Comparison of ENCODE assay signal across 9 mouse cellular contexts in genomic region chr8:122194396-122194795, GRCm38 (mm10).
A peak's percentile ranks its signal among the peaks of the same experiment; 100 is the strongest.
DNase-seq lines count a peak whose midpoint lies in the region; ATAC-seq and TF ChIP-seq lines count a peak whose summit lies in the region.
"Had no signal": no experiment of that assay in that cellular context is flagged by ENCODE, and none has a peak within 500 bp of the region (broad histone marks: within the 10 kb centered on the region; RNA-seq: fewer than 3 reads in every experiment).

No protein-coding gene starts in this region.

- H3K4me3 ChIP-seq in forebrain, postnatal 0 days (ENCODE audit: low read depth, low read length): no peak overlapping the region
- no peak overlapping the region for H3K4me3 ChIP-seq in forebrain, embryonic 10.5 days
- no peak overlapping the region for H3K4me3 ChIP-seq in intestine, embryonic 15.5 days (replicated peaks)

- DNase-seq in forebrain, postnatal 0 days: peak; percentile 24
- DNase-seq in forebrain, embryonic 10.5 days (ENCODE audit: extremely low spot score, low spot score): no peak
- DNase-seq in right cerebral cortex, postnatal 25 days: peak; percentile 30
- DNase-seq in right cerebral cortex, adult 2 months (ENCODE audit: low spot score in 2 of 2): no peak
- peak; percentile 64 for DNase-seq in ovary, postnatal 14 days (ENCODE audit: low spot score)
- no peak for DNase-seq in embryo, embryonic 11 days

- no peaks in the 10 kb centered on the region for H3K9me3 ChIP-seq in forebrain, postnatal 0 days (ENCODE audit: low read length)
- H3K9me3 ChIP-seq in forebrain, embryonic 10.5 days: no peaks in the 10 kb centered on the region
- no peaks in the 10 kb centered on the region for H3K9me3 ChIP-seq in intestine, embryonic 15.5 days
- H3K9me3 ChIP-seq: megakaryocyte, embryonic 14.5 days had no signal

- TF ChIP-seq CTCF in forebrain, postnatal 0 days (IDR thresholded peaks at IDR 0.05; ENCODE audit: low read depth): no peak

- H3K9ac ChIP-seq in forebrain, postnatal 0 days: no peak overlapping the region
- no peak overlapping the region for H3K9ac ChIP-seq in intestine, embryonic 15.5 days

- peaks cover 7% of the 10 kb centered on the region for H3K4me1 ChIP-seq in forebrain, postnatal 0 days (ENCODE audit: insufficient read depth)
- peaks cover 40% of the 10 kb centered on the region for H3K4me1 ChIP-seq in forebrain, embryonic 10.5 days
- peaks cover 23% of the 10 kb centered on the region for H3K4me1 ChIP-seq in intestine, embryonic 15.5 days (replicated peaks)

- WGBS in forebrain, postnatal 0 days: 43% methylated on average over 8 of the region's 8 CpGs
- 79% methylated on average over 8 of the region's 8 CpGs for WGBS in forebrain, embryonic 10.5 days
- WGBS in intestine, embryonic 15.5 days: 38% methylated on average over 8 of the region's 8 CpGs

- H3K36me3 ChIP-seq in forebrain, postnatal 0 days (ENCODE audit: insufficient read depth): no peaks in the 10 kb centered on the region
- H3K36me3 ChIP-seq in forebrain, embryonic 10.5 days (replicated peaks): no peaks in the 10 kb centered on the region
- H3K36me3 ChIP-seq in intestine, embryonic 15.5 days: no peaks in the 10 kb centered on the region

- no peak for ATAC-seq in forebrain, postnatal 0 days
- ATAC-seq in intestine, embryonic 15.5 days: peak; percentile 57
- no peak for ATAC-seq in cerebellum, adult (ENCODE audit: insufficient number of reproducible peaks, low FRiP score, low TSS enrichment)

- no peak overlapping the region for H3K4me2 ChIP-seq in forebrain, postnatal 0 days (ENCODE audit: low read depth)
- no peak overlapping the region for H3K4me2 ChIP-seq in intestine, embryonic 15.5 days (replicated peaks)

- H3K27me3 ChIP-seq in forebrain, postnatal 0 days (ENCODE audit: insufficient read depth, low read length): no peaks in the 10 kb centered on the region
- no peaks in the 10 kb centered on the region for H3K27me3 ChIP-seq in forebrain, embryonic 10.5 days (ENCODE audit: poor library complexity, severe bottlenecking)
- H3K27me3 ChIP-seq in intestine, embryonic 15.5 days (replicated peaks): no peaks in the 10 kb centered on the region

- no peak overlapping the region for H3K27ac ChIP-seq in forebrain, postnatal 0 days (ENCODE audit: low read depth, low read length)
- H3K27ac ChIP-seq in forebrain, embryonic 10.5 days: no peak overlapping the region
- peak overlapping the region; percentile 44; the same call in 1 of the 2 replicates for H3K27ac ChIP-seq in intestine, embryonic 15.5 days

Comparison
In these comparisons a context has a peak if more than half of its experiments do, and no peak if none do; other contexts are left out.
1. DNase-seq: peak in forebrain, postnatal 0 days (single experiment), right cerebral cortex, postnatal 25 days (single experiment) and ovary, postnatal 14 days (single experiment); none in forebrain, embryonic 10.5 days (single experiment), right cerebral cortex, adult 2 months (0 of 2) and embryo, embryonic 11 days (single experiment).